Mouse (Mus musculus) adrenal gland, postnatal 0 days (tissue): ENCODE data around the gene Tmem30c. TPM values are rescaled to one million over a fixed set of nuclear protein-coding genes. Genes with fewer than 3 reads are reported as not detected.

Source experiments
- polyA plus RNA-seq: library from polyadenylated mRNA; unstranded; fragments of >200 nt; fragmentation: Nextera tagmentation; extraction: Ambion mirVana; gene quantifications from 2 replicates; pipeline ENCODE4 v1.2.1, GENCODE M21; 2015

The Tmem30c gene
- 0.13 TPM in 1 of 2 replicates, not detected in the other for polyA plus RNA-seq

GRCm38 (mm10) chr16:57292765-57293164, at the start of gene Tmem30c:
Tmem30c (minus strand) TSS chr16:57292865.

GRCm38 (mm10) chr16:57231089-57231936, 61.4 kb downstream of the Tmem30c start, which contains the start of gene Tbc1d23:
Tbc1d23 (minus strand) TSS chr16:57231504.

Other genes starting within 250 kb of the Tmem30c start
- 0.48 and 0.99 TPM in 2 replicates for gene Tmem45a2, start 221.5 kb downstream of the Tmem30c start, polyA plus RNA-seq
- 27.3 and 34.0 TPM in 2 replicates for gene Tomm70a, start 171.2 kb downstream of the Tmem30c start, polyA plus RNA-seq
- 110 and 115 TPM in 2 replicates for gene Nit2, start 125.5 kb downstream of the Tmem30c start, polyA plus RNA-seq
- gene Tbc1d23, start 61.4 kb downstream of the Tmem30c start, polyA plus RNA-seq = 21.0 and 21.6 TPM in 2 replicates
- 14.3 and 16.3 TPM in 2 replicates for gene Filip1l, start 60.2 kb upstream of the Tmem30c start, polyA plus RNA-seq